Mouse (Mus musculus): ENCODE data around the gene Rnd2. TPM values are rescaled to one million over a fixed set of nuclear protein-coding genes. Genes with fewer than 3 reads are reported as not detected.

The Rnd2 gene
- polyA plus RNA-seq, 1 experiment from 2014 or later: 2.0 TPM

DNA sequence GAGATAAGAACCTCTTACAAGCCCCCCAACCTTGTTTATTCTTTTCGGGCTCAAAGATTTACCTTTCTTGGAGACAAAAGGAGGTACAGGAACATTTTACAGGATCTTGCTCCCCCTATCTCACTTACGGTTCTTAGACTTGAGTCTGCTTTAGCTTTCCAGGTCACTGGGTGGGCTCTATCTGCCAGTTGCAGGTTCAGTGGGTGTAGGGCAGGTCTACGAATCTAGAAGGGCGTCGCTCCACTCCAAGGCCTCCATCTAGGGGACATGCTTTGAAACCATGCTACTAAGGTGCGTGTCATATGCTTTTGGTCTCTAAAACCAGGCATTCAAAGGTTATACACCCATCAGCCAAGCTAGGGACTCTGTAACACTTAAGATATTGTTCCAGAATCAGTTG is 19.4 kb downstream of the Rnd2 start:
- Histone ChIP-seq H3K9me3 (replicated peaks) (no peaks in the 10 kb centered on the region), H3K36me3 (replicated peaks) (peaks cover 27% of the 10 kb centered on the region), H3K27ac (replicated peaks) (no peak overlapping the region; the same call in 1 of the 2 replicates), H3K27me3 (peaks cover 4% of the 10 kb centered on the region), H3K4me2 (peak overlapping the region; percentile 31; the same call in 1 of the 2 replicates), H3K4me1 (replicated peaks) (peaks cover 49% of the 10 kb centered on the region), H3K4me3 (replicated peaks) (no peak overlapping the region), H3K9ac (no peak overlapping the region)
- 22% methylated on average over 6 of the region's 6 CpGs for WGBS (ENCODE audit: insufficient replicate concordance)
- ATAC-seq (ENCODE audit: insufficient read depth): no peak

DNA sequence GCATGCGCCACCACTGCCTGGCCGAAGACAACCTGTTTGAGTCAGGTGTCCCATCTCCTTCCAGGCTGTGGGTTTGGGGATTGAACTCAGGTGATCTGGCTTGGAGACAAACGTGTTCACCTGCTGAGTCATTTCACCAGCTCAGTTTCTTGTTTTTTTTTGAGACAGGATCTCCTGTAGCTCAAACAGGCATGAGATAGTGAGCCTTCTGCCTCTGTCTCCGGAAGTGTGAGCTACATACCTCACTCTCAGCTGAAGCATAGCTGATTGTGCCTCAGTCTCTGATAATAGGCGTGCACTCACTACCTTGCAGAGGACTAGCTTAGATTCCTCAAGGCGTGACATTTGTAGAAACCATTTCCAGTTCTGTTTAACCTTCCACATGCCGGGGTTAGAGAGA is 20.0 kb downstream of the Rnd2 start:
- Histone ChIP-seq H3K9me3 (replicated peaks) (no peaks in the 10 kb centered on the region), H3K27me3 (no peaks in the 10 kb centered on the region), H3K9ac (no peak overlapping the region), H3K4me2 (peak overlapping the region; percentile 45), H3K36me3 (replicated peaks) (peaks cover 32% of the 10 kb centered on the region), H3K4me3 (replicated peaks) (no peak overlapping the region), H3K4me1 (replicated peaks) (peaks cover 47% of the 10 kb centered on the region), H3K27ac (replicated peaks) (no peak overlapping the region; the same call in none of the 2 replicates)
- WGBS (ENCODE audit: insufficient replicate concordance): 31% methylated on average over 7 of the region's 7 CpGs
- no peak for ATAC-seq (ENCODE audit: insufficient read depth)

DNA sequence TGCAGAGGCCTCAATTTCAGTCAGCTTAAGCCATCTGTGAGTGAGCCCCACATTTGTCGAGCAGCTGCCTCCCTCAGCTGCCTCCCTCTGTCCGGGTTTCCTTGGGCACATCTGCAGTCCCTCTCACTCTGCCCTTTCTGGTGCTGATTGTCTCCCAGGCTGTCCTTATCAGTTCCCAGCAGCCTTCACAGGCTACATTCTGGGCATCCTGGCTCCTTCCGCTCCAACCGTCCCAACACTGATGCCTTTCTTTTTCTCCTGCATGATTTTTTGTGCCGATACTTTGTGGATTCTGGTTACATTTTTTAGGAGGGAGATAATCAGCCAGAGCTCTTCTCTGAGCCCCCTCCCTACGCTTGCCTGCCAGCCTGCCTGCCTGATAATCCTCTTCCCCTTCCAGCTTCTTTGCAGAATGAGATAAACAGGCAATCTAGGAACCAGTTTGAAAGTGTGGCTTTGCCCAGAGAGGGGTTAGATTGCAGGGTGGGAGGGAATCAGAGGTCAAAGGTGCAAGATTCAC is 20.8 kb downstream of the Rnd2 start:
- Histone ChIP-seq H3K36me3 (replicated peaks) (peaks cover 39% of the 10 kb centered on the region), H3K4me2 (peak overlapping the region; percentile 45), H3K27me3 (no peaks in the 10 kb centered on the region), H3K9ac (no peak overlapping the region), H3K4me3 (replicated peaks) (no peak overlapping the region), H3K4me1 (replicated peaks) (peaks cover 46% of the 10 kb centered on the region), H3K27ac (replicated peaks) (peak overlapping the region; percentile 71), H3K9me3 (replicated peaks) (no peaks in the 10 kb centered on the region)
- peak; percentile 86 for ATAC-seq (ENCODE audit: insufficient read depth)
- WGBS (ENCODE audit: insufficient replicate concordance): 9% methylated on average over 6 of the region's 6 CpGs

DNA sequence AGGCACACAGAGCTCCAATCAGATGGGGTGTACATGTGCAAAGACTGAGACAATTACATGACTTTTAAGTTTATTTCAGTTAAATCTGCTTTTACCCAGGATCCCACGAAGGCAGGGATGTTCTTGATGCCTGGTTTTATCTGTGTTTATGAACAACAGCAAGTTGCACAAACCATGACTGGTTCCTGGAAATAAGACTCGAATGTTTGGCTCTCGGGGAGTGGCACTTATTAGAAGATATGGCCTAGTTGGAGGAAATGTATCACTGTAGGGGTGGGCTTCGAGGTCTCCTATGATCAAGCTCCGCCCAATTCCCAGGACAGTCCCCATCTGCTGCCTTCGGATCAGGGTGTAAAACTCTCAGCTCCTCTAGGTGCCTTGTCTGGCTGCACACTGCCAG is 21.3 kb downstream of the Rnd2 start:
- no peak for ATAC-seq (ENCODE audit: insufficient read depth)
- H3K4me1 ChIP-seq (replicated peaks): peaks cover 40% of the 10 kb centered on the region
- WGBS (ENCODE audit: insufficient replicate concordance): 25% methylated on average over 6 of the region's 6 CpGs
- no peak overlapping the region for H3K4me3 ChIP-seq (replicated peaks)
- no peaks in the 10 kb centered on the region for H3K9me3 ChIP-seq (replicated peaks)
- no peaks in the 10 kb centered on the region for H3K27me3 ChIP-seq
- peak overlapping the region; percentile 45 for H3K4me2 ChIP-seq
- H3K36me3 ChIP-seq (replicated peaks): peaks cover 44% of the 10 kb centered on the region
- peak overlapping the region; percentile 71 for H3K27ac ChIP-seq (replicated peaks)
- H3K9ac ChIP-seq: no peak overlapping the region

DNA sequence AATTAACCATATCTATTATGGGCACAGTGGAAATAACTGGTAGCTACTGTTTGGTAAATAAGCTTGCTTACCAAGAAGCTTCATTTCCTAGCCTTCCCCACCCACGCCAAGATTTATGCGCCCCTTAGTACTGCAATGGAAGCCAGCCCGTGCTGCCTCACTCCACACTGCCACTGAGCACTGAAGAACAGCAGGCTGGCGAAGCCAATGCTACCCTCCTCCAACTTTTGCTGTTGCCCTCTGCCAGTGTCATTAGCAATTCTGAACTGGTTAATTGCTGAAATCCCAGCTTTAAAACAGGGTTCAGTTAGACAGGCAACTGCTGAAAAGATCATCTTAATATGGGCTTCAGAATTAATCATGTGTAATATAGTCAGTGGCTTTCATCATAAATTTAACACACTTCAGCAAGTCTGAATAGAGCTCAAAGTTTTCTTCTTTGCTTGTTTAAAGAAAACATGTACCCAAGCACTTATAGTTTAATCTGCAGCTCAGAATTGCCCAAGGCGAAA is 41.5 kb downstream of the Rnd2 start:
- H3K9ac ChIP-seq: no peak overlapping the region
- no peak overlapping the region for H3K4me2 ChIP-seq
- H3K36me3 ChIP-seq (replicated peaks): peaks cover 94% of the 10 kb centered on the region
- 88% methylated on average over 5 of the region's 5 CpGs for WGBS (ENCODE audit: insufficient replicate concordance)
- no peak overlapping the region for H3K4me3 ChIP-seq (replicated peaks)
- no peak for ATAC-seq (ENCODE audit: insufficient read depth)
- no peaks in the 10 kb centered on the region for H3K27me3 ChIP-seq
- H3K27ac ChIP-seq (replicated peaks): no peak overlapping the region
- no peaks in the 10 kb centered on the region for H3K9me3 ChIP-seq (replicated peaks)
- H3K4me1 ChIP-seq (replicated peaks): no peaks in the 10 kb centered on the region

DNA sequence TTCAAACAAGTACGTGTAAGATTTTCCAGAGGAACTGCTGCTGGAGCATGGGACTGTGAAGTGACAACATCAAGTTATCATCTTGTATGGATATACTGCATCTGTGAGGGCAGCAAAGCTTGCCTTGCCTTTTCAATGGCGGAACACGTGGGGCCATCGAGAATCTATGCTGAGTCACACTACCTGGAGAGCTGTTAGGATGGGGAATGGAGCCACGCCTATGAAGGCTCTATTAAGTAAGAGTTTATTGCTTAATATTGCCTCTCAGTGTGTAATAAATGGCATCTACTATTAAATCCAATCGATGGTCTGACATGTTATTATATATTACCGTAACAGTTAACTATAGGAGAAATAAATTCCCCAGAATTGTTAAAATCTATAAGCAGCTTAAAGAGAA is 42.3 kb downstream of the Rnd2 start:
- no peak overlapping the region for H3K4me2 ChIP-seq
- ATAC-seq (ENCODE audit: insufficient read depth): no peak
- H3K36me3 ChIP-seq (replicated peaks): peaks cover 94% of the 10 kb centered on the region
- H3K9me3 ChIP-seq (replicated peaks): no peaks in the 10 kb centered on the region
- H3K27me3 ChIP-seq: no peaks in the 10 kb centered on the region
- H3K4me1 ChIP-seq (replicated peaks): no peaks in the 10 kb centered on the region
- no peak overlapping the region for H3K4me3 ChIP-seq (replicated peaks)
- no peak overlapping the region for H3K9ac ChIP-seq
- H3K27ac ChIP-seq (replicated peaks): no peak overlapping the region
- WGBS (ENCODE audit: insufficient replicate concordance): 78% methylated on average over 7 of the region's 7 CpGs

DNA sequence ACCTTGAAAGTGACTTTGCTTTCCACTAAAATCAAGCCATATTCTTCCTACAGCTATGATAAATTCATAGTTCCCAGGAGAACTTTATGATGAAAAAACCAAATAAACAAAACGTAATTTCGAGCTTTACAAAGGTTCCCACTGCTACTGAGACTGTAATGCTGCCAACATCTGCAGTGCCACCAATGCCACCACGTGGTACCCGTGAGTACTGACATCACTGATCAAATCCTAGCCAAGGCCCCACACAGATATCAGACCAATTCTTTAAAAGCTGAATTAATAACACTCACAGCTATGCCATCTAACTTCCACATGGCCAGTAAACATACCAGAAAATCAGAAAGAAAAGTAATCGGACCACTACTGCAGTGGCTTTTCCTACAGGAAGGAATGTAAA is 54.1 kb downstream of the Rnd2 start:
- no peak for ATAC-seq (ENCODE audit: insufficient read depth)
- Histone ChIP-seq H3K9me3 (replicated peaks) (no peaks in the 10 kb centered on the region), H3K27me3 (no peaks in the 10 kb centered on the region), H3K4me2 (no peak overlapping the region), H3K4me3 (replicated peaks) (no peak overlapping the region), H3K4me1 (replicated peaks) (no peaks in the 10 kb centered on the region), H3K9ac (no peak overlapping the region), H3K36me3 (replicated peaks) (peaks cover 84% of the 10 kb centered on the region), H3K27ac (replicated peaks) (no peak overlapping the region)
- 75% methylated on average over 5 of the region's 5 CpGs for whole genome bisulfite sequencing (ENCODE audit: insufficient replicate concordance)

DNA sequence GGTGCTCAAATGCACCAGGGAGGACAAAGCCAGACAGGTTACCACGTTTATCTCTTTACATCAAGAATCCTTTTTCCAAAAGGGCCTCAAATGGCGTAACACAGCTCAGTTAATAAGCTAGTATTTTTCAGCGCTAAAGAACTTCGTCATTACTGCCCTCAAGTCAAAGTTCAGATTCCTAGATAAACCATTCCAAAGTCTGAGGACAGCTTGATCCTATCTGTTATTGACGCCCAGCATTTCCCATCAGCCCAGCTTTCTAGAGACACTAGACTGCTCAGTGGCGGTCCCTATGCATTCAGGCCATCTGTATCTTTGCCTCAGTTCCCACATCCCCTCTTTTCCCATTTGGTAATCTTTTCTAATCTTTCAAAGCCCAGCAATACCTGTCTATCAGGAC is 54.6 kb downstream of the Rnd2 start:
- 81% methylated on average over 6 of the region's 6 CpGs for WGBS (ENCODE audit: insufficient replicate concordance)
- no peaks in the 10 kb centered on the region for H3K27me3 ChIP-seq
- ATAC-seq (ENCODE audit: insufficient read depth): peak; percentile 58
- no peaks in the 10 kb centered on the region for H3K9me3 ChIP-seq (replicated peaks)
- no peak overlapping the region for H3K4me3 ChIP-seq (replicated peaks)
- H3K27ac ChIP-seq (replicated peaks): no peak overlapping the region
- no peaks in the 10 kb centered on the region for H3K4me1 ChIP-seq (replicated peaks)
- no peak overlapping the region for H3K4me2 ChIP-seq
- no peak overlapping the region for H3K9ac ChIP-seq
- H3K36me3 ChIP-seq (replicated peaks): peaks cover 84% of the 10 kb centered on the region

Small RNAs within 50 kb of the gene (microRNA-seq; reads per million reads assigned to microRNA genes)
- not detected for gene Mir6929

Other genes with a start within 250 kb of the Rnd2 start
- 9.8 and 11.0 TPM in 2 replicates for gene Ezh1, start 238.5 kb upstream of the Rnd2 start, polyA plus RNA-seq (2015; fragmentation: Nextera tagmentation; extraction: Ambion mirVana)
- 20.3 and 25.4 TPM in 2 replicates for gene Ramp2, start 219.0 kb upstream of the Rnd2 start, polyA plus RNA-seq (2015; fragmentation: Nextera tagmentation; extraction: Ambion mirVana)
- 77.2 and 81.7 TPM in 2 replicates for gene Vps25, start 211.3 kb upstream of the Rnd2 start, polyA plus RNA-seq (2015; fragmentation: Nextera tagmentation; extraction: Ambion mirVana)
- 5.1 and 6.7 TPM in 2 replicates for gene Wnk4, start 204.4 kb upstream of the Rnd2 start, polyA plus RNA-seq (2015; fragmentation: Nextera tagmentation; extraction: Ambion mirVana)
- gene Cntd1, start 186.0 kb upstream of the Rnd2 start, polyA plus RNA-seq (2015; fragmentation: Nextera tagmentation; extraction: Ambion mirVana): 0.67 TPM in 2 replicates
- 80.5 and 87.1 TPM in 2 replicates for gene Coa3, start 185.9 kb upstream of the Rnd2 start, polyA plus RNA-seq (2015; fragmentation: Nextera tagmentation; extraction: Ambion mirVana)
- 94.0 and 97.1 TPM in 2 replicates for gene Becn1, start 162.7 kb upstream of the Rnd2 start, polyA plus RNA-seq (2015; fragmentation: Nextera tagmentation; extraction: Ambion mirVana)
- 189 and 190 TPM in 2 replicates for gene Psme3, start 148.8 kb upstream of the Rnd2 start, polyA plus RNA-seq (2015; fragmentation: Nextera tagmentation; extraction: Ambion mirVana)
- gene Aoc2, start 139.9 kb upstream of the Rnd2 start, polyA plus RNA-seq (2015; fragmentation: Nextera tagmentation; extraction: Ambion mirVana): 1.4 and 1.5 TPM in 2 replicates
- 0.06 TPM in 1 of 2 replicates, not detected in the other for gene Aoc3, start 134.4 kb upstream of the Rnd2 start, polyA plus RNA-seq (2015; fragmentation: Nextera tagmentation; extraction: Ambion mirVana)
- not detected in 2 replicates for gene G6pc, start 97.4 kb upstream of the Rnd2 start, polyA plus RNA-seq (2015; fragmentation: Nextera tagmentation; extraction: Ambion mirVana)
- 37.2 and 37.3 TPM in 2 replicates for gene Aarsd1, start 47.4 kb upstream of the Rnd2 start, polyA plus RNA-seq (2015; fragmentation: Nextera tagmentation; extraction: Ambion mirVana)
- gene Gm27029, start 40.2 kb upstream of the Rnd2 start, polyA plus RNA-seq (2015; fragmentation: Nextera tagmentation; extraction: Ambion mirVana): 2.1 and 3.1 TPM in 2 replicates
- 5.7 TPM in 2 replicates for gene Rundc1, start 39.9 kb upstream of the Rnd2 start, polyA plus RNA-seq (2015; fragmentation: Nextera tagmentation; extraction: Ambion mirVana)
- gene Ptges3l, start 39.7 kb upstream of the Rnd2 start, polyA plus RNA-seq (2015; fragmentation: Nextera tagmentation; extraction: Ambion mirVana): 1.3 and 1.4 TPM in 2 replicates
- gene Rpl27, start 22.7 kb upstream of the Rnd2 start, polyA plus RNA-seq (2015; fragmentation: Nextera tagmentation; extraction: Ambion mirVana): 149 and 195 TPM in 2 replicates
- gene Ifi35, start 16.6 kb upstream of the Rnd2 start, polyA plus RNA-seq (2015; fragmentation: Nextera tagmentation; extraction: Ambion mirVana): 29.6 and 30.4 TPM in 2 replicates
- 10.0 and 10.8 TPM in 2 replicates for gene Vat1, start 1.2 kb downstream of the Rnd2 start, polyA plus RNA-seq (2015; fragmentation: Nextera tagmentation; extraction: Ambion mirVana)
- gene Brca1, start 87.0 kb downstream of the Rnd2 start, polyA plus RNA-seq (2015; fragmentation: Nextera tagmentation; extraction: Ambion mirVana): 11.5 and 12.5 TPM in 2 replicates
- gene Nbr1, start 87.2 kb downstream of the Rnd2 start, polyA plus RNA-seq (2015; fragmentation: Nextera tagmentation; extraction: Ambion mirVana): 39.5 and 49.8 TPM in 2 replicates
- 7.7 and 7.8 TPM in 2 replicates for gene Tmem106a, start 117.2 kb downstream of the Rnd2 start, polyA plus RNA-seq (2015; fragmentation: Nextera tagmentation; extraction: Ambion mirVana)
- gene Gm11634, start 134.3 kb downstream of the Rnd2 start, polyA plus RNA-seq (2015; fragmentation: Nextera tagmentation; extraction: Ambion mirVana): 0.16 TPM in 1 of 2 replicates, not detected in the other
- 10.7 and 12.1 TPM in 2 replicates for gene Rdm1, start 162.2 kb downstream of the Rnd2 start, polyA plus RNA-seq (2015; fragmentation: Nextera tagmentation; extraction: Ambion mirVana)
- gene Arl4d, start 200.5 kb downstream of the Rnd2 start, polyA plus RNA-seq (2015; fragmentation: Nextera tagmentation; extraction: Ambion mirVana): 0.82 and 0.94 TPM in 2 replicates

All from liver, embryonic 15.5 days (tissue).